Mouse (Mus musculus) adrenal gland, postnatal 36 days (tissue): ENCODE results near the gene Cacng8. TPM values are rescaled to one million over a fixed set of nuclear protein-coding genes. Genes with fewer than 3 reads are reported as not detected.
"Not testable (repeated sequence)": the region's sequence is repeated elsewhere in the genome, so short reads cannot be mapped to it uniquely, and the experiment has no call there.

Source experiments
- DNase-seq, 2 experiments: peaks; one replicate each; pipeline ENCODE4 v3.0.0; 2021; ENCODE audit warnings: mixed read lengths in 1 of 2
- total RNA-seq, 2 experiments: library from RNA; stranded (reverse); gene quantifications; 2 replicates each; pipeline ENCODE4 v1.2.3; 2021

The Cacng8 gene
- total RNA-seq, 2 experiments from 2014 or later, result 2.0 to 5.1 TPM

DNA sequence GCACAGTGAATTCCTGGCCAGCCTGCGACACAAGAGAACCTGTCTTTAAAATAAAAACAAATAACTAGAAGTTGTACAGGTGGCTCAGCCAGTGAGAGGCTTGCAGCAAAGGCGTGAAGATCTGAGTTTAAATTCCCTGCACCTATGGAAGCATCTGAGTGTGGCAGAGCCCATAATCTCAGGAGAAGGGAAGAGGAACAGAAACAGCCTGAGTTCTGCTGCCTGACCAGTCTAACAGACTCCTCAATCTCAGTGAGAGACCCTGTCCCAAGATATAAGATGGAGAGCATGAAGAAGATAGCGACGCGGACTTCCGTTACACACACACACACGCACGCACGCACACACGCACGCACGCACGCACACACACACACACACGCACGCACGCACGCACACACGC, 2.7 kb upstream of the Cacng8 start:
- no peak for DNase-seq

DNA sequence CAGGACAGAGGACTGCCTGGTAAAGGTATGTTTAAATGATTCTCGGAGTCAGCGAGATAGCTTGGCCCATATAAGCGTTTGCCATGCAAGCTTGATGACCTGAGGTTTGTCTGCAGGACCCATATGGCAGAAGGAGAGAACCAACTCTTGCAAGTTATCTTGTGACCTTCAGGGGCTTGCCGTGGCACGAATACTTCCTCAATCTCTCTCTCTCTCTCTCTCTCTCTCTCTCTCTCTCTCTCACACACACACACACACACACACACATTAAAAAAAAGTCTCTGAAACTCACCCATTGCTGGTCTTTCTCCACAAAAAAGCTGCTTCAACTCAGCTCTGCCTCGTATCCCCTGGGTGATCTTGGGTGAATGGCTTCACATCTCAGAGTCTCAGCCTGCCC, 1.6 kb upstream of the Cacng8 start:
- DNase-seq, result no peak

- peak; percentile 76 to 81 for DNase-seq
Observed at GRCm38 (mm10) chr7:3389444-3390412, 755 bp upstream of the Cacng8 start.

DNA sequence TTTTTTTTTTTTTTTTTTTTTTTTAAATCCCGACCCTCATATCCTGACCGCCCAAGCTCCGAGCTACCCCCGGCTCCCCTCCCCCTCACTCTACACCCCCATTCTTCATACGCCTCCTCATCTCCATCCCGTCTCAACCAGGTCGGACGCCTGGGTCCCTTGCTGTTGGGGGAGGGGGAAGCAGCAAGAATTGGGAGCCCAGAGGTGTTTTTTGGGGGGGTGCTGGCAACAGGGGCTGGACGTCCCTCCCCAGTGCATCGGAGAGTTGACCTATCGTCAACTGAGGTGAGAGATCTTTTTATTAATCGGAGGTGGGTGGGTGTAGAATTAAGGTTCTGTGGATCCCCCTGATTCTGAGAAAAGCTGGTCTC, 583 bp downstream of the Cacng8 start:
- no peak for DNase-seq

GRCm38 (mm10) chr7:3391809-3392208, 1.3 kb downstream of the Cacng8 start:
- peak; percentile 27 to 55 for DNase-seq

DNA sequence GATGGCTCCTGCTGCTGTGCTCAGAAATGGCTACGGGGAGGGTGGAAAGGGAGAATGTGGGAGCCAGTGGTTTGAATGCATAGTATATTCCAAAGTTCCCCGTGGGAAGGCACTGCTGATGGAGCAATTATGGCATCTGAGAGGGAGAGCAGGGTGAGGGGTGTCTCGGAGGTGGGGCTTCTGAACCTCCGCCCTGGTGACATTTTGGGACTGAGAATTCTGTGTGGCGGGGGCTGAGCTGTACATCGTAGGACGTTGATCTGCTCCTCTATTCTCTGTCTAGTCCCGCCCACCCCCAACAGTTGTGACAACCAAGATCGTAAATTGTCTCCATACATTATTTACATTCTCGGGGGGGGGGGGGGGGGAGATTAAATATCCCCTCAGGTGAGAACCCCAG, 6.9 kb downstream of the Cacng8 start:
- DNase-seq, result no peak

DNA sequence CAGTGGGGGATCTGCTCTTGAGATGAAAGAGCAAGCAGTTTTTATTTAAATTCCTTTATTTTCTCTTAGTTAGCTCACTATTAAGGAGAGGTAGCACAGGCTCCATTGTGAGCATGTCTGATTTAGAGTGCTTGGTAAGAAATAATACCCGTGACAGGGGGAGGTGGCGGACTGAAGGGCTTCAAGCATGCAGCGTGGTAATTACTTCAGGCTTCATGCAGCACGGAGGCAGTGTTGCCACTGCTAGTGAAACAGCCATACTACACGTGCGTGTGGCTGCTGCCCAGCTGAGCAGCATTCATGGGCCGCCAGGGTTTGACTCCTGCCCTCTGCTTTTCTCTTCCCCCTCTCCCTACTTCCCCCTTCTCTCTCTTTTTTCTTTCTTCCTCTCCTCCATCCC, 7.3 kb downstream of the Cacng8 start:
- DNase-seq, result no peak

- DNase-seq, result not testable (repeated sequence)
Observed at GRCm38 (mm10) chr7:3398363-3398762, 7.9 kb downstream of the Cacng8 start.

DNA sequence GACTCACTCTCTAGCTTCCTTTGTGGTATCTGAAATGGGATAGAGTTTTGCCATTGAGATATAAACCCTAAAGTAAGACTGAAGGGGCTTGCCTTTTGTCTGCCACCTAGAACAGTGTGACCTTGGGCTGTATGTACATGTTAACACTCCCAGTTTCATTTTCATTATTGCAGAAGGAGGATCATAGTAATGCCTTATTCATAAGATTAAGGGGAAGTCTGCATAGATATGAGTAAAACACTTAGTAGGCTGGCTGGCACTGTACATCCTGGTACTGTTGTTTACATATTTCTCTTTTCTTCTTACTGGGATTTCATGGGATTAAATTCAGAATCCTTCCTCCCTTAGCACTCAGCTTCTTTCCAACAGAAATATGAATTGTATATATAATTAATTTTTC, 9.5 kb downstream of the Cacng8 start:
- no peak for DNase-seq

DNA sequence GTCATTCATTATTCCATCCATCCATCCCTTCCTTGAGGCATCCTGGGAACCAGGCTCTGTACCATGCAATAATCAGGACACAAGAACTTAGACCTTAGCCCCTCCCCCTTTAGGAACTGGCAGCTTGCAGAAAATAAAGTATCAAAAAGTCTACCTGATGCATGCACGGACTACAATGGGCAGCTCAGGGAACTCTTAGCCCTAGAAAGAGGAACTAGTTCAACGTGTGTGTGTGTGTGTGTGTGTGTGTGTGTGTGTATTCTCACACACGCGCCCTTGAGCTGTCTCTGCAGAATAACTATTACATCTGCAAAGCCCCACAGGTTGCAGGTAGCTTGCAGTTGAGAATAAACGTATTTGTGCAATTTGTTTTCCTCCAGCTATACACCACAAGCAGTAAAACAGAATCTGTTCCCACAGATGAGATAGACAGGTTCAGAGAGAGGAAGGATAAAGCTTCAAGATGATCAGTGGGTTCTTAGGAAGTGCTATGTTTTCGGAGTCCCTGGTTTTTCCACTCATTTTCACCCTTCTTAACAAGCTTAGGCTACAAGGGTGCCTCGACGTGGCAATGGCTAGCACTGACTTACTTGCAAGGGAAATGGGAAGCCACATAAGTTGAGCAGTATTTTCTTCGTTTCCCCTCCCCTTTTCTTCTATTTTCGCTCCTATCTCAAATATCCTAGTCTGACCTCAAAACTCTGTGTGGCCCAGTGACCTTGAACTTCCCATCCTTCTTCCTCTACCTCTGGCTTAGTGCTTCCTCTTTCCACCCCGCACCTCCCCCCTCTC, 19.4 kb downstream of the Cacng8 start:
- DNase-seq, result no peak

GRCm38 (mm10) chr7:3411160-3411941, 20.9 kb downstream of the Cacng8 start:
- peak; percentile 33 to 71 for DNase-seq

- peak; percentile 50 to 75 for DNase-seq
Observed at GRCm38 (mm10) chr7:3412036-3412435, 21.6 kb downstream of the Cacng8 start.

DNA sequence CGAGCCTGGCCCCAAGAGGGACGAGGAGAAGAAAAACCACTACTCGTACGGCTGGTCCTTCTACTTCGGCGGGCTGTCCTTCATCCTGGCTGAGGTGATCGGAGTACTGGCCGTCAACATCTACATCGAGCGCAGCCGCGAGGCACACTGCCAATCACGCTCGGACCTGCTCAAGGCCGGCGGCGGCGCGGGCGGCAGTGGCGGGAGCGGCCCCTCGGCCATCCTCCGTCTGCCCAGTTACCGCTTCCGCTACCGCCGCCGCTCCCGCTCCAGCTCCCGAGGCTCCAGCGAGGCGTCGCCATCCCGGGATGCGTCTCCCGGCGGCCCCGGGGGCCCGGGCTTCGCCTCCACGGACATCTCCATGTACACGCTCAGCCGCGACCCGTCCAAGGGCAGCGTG, 24.4 kb downstream of the Cacng8 start:
- DNase-seq, result peak; percentile 76 to 81

GRCm38 (mm10) chr7:3415378-3415777, 24.9 kb downstream of the Cacng8 start:
- DNase-seq, result peak; percentile 74 to 81

DNA sequence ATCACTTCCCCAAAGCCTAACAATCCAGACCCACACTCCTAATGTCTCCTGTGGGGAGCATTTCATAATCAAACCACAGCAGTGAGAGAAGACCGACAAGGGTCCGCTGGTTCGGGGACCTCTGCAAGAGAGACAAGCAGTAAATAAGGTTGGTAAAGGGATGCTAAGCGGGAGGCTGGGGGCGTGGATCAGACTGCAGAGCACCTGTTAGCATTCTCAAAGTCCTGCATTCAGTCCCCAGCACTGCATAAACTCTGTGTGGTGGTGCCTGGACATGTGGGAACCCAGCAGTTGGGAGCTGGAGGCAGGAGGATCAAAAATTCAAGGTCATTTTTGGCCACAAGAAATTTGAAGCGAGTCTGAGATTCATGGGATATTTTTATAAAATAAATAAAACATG, 29.5 kb downstream of the Cacng8 start:
- DNase-seq, result no peak

GRCm38 (mm10) chr7:3420466-3420865, 30.0 kb downstream of the Cacng8 start:
- no peak for DNase-seq

DNA sequence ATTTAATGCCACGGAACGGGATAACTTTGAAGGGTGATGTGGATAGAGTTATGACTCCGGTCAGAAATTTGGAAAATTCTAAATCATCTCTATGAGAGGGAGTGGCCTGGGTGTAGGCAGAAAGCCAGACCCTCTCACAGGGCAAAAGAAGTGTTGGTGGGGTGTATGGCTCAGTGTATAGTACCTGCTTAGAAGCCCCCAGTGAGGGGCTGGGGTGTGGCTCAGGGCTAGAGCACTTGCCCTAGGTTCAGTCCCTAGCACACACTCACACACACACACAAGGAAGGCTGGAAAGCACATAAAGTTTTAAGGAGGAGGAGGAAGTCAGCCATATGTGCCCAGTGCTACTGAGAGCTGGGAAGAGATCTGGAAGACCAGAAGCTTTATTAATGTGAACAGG, 30.8 kb downstream of the Cacng8 start:
- no peak for DNase-seq

GRCm38 (mm10) chr7:3422051-3422450, 31.6 kb downstream of the Cacng8 start:
- no peak for DNase-seq

GRCm38 (mm10) chr7:3423430-3423829, 32.9 kb downstream of the Cacng8 start:
- peak; percentile 3 to 18 for DNase-seq

- DNase-seq, result no peak
Observed at GRCm38 (mm10) chr7:3423895-3424294, 33.4 kb downstream of the Cacng8 start, which contains the start of gene Cacng6. Gene Cacng6 (plus strand): TSS chr7:3424195.

DNA sequence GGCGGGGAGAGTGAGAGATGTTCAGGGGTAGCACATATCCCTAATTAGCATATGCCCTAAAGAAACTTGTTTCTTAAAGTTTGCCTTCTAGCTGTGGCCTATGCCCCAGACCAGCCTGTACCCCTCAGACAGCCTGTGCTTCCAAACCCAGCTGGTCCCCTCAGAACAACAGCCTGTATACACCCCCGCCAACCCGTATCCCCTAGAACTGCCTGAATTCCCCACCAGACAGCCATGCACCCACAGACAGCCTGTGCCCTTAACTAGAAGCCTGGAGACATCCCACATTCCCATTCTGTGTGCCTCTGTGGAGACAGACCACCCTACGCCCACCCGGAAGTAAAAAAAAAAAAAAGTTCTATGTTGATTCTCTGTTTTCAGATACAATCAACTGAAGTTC, 34.7 kb downstream of the Cacng8 start:
- no peak for DNase-seq

GRCm38 (mm10) chr7:3430161-3430560, 39.7 kb downstream of the Cacng8 start:
- DNase-seq, result no peak
